Mouse (Mus musculus): Measurements from ENCODE around the gene Slc35f6. TPM values are rescaled to one million over a fixed set of nuclear protein-coding genes. Genes with fewer than 3 reads are reported as not detected.
A peak's percentile ranks its signal among the peaks of the same experiment; 100 is the strongest.

Slc35f6 gene
- total RNA-seq, 1 experiment from 2014 or later = 51.4 TPM

DNA sequence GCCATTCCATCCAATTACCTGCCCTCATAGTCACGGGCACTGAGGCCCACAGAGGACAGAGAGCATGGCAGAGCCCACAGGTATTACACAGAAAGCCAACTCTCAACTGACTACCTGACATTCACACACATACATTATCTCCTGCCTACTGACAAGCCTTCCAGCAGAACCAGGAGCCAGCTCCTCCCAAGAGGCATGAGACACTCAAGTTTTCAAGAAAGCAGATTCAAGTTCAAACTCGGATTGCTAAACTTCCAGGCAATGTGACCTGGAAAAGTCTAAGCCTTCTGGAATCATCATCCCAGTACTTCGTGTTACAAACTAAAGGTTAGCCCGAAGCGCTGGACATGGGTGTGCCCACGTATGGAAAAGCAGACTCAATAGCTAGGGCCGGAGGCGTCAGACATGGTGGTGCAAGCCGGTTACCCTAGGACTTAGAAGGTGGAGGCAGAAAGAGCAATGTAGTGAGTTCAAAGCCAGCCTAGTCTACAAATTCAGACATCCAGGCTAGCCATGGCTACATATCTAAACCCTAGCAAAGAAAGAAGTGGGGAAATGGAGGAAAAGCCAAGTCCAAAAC, 26.4 kb upstream of the Slc35f6 start:
- DNase-seq = no peak

DNA sequence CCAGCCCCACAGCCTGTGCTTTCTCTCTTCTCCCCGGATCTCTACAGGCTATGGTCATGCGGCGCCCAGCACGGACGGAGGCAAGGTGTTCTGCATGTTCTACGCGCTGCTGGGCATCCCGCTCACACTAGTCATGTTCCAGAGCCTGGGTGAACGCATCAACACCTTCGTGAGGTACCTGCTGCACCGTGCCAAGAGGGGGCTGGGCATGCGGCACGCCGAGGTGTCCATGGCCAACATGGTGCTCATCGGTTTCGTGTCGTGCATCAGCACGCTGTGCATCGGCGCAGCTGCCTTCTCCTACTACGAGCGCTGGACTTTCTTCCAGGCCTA, 25.9 kb upstream of the Slc35f6 start:
- no peak for DNase-seq

DNA sequence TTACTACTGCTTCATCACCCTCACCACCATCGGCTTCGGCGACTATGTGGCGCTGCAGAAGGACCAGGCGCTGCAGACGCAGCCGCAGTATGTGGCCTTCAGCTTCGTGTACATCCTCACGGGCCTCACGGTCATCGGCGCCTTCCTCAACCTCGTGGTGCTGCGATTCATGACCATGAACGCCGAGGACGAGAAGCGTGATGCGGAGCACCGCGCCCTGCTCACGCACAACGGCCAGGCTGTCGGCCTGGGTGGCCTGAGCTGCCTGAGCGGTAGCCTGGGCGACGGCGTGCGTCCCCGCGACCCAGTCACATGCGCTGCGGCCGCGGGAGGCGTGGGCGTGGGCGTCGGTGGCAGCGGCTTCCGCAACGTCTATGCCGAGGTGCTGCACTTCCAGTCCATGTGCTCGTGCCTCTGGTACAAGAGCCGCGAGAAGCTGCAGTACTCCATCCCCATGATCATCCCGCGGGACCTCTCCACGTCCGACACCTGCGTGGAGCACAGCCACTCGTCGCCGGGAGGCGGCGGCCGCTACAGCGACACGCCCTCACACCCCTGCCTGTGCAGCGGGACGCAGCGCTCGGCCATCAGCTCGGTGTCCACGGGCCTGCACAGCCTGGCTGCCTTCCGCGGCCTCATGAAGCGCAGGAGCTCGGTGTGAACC, 25.4 kb upstream of the Slc35f6 start:
- DNase-seq = no peak

DNA sequence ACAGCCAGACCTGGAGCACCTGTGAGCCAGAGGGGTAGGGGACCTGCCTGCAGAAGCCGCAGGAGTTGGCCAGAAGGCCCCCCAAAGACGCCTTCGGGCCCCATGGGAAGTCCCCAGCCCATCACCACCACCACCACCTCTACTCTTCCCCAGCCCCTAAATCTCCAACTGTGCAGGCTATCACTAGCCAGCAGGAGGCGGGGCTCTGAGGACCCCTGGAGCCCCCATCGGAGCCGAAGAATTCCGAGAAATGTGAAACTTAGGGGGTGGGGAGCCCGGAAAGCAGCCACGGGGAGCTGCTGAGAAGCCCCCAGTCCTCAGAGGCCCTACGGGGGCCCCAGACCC, 24.9 kb upstream of the Slc35f6 start:
- DNase-seq = no peak

DNA sequence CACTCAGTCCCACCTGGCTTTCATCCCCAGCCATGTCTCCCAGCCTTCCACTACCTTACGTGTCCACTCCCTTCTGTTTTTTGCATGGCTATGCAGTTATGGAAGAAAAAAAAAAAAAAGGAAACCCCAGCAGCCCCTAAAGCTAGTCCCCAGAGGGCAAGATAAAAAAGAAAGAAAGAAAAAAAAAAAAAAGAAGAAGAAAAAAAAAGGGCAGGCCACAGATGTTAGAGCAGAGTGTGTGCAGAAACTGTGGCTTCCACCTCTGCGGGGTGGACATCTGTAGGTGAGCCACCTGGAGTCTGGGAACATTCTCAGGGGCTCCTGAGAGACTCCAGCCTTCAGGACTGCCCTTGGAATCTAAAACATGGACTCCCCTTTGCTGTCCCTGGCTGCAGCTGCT, 24.4 kb upstream of the Slc35f6 start:
- DNase-seq = no peak

DNA sequence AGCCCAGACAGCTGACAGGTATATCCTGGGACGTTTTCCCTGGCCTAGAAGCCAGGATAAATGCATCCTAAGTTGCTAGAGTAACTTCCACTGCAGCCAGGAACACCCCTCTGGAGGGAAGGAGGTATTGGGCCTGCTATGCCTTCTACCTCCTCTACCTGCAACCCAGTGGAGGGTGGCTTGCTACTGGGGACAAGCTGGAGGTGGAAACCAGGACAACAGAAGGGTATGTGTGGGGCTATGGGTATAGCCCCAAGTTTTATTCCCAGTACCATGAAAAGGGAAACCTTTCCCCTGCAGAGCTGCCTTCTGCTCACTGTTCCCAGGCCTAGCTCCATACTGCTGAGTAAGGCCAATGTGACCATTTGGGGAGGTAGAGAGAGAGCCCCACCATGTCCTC, 23.4 kb upstream of the Slc35f6 start:
- DNase-seq = no peak

DNA sequence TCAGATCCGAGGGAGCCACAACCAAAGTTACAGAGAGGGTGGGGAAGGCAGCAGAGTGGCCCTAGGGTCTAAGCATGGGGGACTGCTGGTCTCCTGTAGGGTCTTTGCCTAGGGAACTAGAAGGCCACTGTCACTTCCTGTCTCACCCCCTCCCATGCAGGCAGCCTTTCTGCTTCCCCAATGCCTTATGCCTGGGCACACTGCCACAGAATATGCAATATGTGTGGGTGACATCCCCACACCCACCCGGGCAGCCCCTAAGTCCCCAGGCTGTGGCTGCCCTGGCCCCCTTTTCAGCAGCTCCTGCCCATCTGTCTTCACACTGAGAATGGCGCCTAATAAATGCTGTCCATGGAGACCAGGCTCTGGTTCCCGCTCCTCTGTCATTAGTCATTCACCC, 22.8 kb upstream of the Slc35f6 start:
- DNase-seq = no peak

DNA sequence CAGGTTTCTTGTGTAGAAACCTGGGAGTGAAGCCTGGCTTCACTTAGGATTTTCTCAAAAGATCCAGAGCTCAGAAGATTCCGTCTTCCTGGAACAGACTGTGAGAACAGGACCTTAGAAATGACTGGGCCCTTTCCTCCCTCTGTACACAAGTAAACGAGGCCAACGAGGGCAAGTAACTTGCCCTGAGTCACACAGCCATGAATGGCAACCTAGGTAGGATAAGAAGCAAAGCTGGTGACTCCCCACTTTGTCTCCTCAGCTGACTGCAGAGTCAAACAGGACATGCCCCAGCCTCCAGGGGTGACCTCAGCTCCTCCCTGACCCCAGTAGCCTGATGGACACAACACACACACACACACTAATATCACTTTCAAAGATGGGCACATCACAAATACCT, 22.4 kb upstream of the Slc35f6 start:
- no peak for DNase-seq

DNA sequence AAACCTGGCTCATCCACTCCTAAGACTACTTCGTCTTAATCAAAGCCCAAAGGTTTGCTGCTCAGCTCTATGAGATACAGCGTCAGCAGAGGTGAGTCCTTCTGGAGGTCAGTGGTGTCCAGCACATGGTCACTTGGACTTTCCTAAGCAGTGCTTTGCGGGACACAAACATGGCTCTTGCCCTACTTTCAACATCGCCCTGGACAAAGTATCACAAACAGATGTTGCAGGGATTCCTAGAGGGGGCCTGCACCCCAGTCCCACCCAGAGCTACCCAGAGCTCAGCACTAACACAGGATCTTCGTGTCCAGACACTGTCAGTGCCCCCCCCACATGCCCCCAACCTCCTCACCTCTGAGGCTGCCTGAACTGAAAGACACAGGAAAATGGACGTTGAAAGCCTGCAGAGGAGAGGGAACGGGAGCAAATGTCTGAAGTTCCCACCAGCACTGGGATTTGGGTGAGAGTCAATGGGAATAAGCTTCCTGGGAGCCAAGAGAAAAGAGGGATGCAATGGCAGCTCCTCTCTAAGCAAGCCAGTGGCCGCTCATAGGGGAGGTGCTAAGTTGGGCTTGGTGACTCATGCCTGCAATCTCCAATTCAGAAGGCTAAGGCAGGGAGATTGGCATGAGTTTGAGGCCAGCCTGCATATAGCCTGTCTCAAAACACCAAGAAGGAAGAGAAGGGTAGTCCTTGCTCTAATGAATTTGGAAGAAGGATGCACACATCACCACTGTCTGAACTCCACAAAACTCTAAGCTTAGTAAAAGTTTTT, 21.2 kb upstream of the Slc35f6 start:
- no peak for DNase-seq

DNA sequence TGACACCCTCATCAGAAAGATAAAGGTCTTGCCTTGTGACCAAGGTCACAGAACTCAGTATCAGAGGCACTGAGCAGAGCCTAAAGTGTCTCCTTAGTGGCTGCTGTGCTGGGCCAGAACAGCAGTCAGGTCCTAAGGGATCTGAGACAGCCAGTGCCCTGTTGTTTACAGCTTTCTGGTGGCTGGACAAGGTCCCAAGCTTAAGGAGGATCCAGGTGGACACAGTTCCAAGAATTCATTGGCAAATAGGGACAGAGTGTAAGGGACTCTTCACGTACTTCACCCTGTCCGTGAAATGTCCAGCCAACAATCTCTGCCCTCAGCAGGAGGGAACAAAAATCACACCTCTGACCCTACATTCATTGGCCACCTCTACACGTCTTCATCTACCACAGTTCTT, 19.2 kb upstream of the Slc35f6 start:
- no peak for DNase-seq

DNA sequence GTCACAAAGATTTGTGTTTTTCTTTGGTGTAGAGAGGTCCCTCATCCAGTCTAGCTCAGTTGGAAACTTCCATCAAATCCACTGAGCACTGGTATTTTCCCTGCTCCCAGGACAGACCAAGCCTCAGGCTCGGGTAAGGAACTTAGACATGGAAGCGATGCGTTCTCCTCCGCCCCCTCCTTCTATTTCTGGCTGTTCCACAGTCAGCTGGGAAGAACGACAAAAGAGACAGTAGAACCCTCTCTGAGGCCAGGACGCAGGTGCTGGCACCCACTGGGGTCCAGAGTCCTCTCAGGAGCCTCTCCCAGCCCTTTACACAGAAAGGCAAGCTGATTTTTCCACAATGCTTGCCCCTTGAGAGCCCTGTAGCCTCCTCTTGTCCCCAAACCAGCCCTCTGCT, 17.3 kb upstream of the Slc35f6 start:
- DNase-seq = no peak

DNA sequence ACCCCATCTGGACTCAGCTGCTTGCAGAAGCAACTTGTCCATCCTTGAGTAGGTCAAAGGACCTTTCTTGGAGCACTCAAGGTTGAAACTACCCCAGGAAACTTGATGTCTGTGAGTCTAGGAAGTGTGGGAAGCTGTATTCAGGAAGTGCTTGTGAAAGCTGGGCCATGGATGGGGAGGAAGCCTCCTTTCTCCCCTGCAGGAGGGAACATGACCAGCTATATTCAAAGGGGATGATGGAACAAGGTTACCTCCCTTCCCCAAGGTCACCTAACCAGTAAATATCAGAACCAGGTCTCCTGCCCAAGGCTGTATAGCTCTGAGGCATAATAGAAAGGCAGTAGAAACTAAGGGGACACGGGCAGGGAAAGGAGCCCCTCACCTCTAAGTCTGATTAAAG, 15.6 kb upstream of the Slc35f6 start:
- no peak for DNase-seq

DNA sequence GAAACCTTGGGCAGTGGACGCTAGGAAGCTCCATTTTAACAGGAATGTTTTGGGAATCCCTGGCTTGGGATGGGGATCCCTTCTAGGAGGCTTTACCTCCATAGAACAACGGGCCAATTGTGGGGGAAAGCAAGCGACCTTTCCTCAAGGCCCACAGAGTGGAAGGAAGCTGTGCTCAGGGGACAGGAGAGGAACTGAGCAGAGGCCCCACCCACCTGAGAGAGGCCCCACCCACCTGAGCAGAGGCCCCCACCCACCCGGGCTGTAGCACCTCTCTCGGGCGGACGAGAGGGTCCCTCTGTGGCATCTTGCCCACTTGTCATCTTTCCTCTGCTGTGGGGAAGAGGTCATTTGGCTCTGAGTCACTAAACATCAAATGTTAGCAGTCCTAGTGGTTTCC, 10.7 kb upstream of the Slc35f6 start:
- no peak for DNase-seq

DNA sequence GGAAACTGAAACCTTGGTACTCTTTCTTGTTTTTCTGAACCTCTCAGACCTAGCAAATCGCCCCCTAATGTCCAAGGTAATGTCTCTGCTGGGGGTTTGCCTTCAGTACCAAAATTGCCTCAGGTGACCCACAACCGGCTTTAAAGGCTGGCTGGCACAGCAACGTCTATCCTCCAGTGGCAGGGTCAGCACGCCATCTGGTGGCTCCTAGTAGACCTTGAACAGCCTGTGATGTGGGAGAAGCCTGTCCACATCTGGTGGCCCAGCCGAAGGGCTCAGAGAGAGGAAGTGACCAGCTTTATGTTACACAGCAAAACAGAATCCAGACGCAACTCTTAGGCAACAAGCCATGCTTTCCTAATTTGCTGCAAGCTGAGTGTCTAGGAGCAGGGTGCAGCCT, 9.7 kb upstream of the Slc35f6 start:
- peak; percentile 81 for DNase-seq

DNA sequence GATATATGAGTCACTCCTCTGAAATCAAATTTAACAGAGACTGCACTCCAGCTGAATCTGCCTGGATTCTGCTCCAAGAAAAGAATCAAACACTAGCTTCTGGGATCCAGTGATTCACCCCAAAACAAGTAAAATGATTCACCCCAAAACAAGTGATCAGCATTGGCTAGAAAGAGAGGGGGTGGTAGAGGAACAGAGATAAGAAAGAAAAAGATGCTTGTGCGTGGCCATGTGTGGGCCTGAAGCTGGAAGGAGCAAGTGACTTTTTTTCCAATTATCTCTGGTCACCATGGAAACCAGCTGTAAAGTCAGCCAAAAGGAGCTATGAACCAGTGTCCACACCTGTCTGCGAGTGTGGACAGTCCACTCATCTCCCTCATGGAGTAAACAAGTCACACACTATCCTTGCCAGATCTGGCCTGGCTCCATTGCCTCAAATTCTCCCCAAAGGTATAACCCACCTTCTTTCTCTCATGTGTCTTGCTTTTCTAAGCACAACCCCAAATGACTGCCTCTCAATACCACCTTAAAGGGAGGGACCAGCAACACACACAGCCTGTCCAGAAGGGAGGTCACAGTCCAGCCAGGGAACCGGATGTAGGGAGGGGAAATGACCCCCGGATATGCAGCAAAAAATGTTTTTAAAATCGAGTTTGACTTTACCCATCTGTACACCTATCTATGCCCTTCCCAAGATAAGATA, 4.1 kb upstream of the Slc35f6 start:
- DNase-seq = no peak

DNA sequence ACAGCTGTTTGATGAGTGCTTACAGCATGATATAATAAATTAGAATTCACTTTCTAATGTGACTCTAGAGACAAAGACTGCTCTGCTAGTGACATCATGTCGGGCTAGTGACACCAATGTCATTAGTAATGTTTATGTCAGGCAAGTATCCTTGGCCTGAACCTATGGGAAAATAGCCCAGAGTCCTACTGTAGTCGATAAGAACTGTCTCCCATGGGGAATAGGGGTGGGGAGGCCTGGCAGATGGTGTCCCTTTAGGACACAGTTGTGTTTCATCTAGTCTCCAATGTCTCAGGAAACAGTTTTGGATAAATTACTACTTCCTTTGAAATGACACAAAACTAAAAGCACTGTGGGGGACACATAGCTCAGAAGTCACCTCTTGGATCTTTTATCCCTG, 1.7 kb upstream of the Slc35f6 start:
- no peak for DNase-seq

DNA sequence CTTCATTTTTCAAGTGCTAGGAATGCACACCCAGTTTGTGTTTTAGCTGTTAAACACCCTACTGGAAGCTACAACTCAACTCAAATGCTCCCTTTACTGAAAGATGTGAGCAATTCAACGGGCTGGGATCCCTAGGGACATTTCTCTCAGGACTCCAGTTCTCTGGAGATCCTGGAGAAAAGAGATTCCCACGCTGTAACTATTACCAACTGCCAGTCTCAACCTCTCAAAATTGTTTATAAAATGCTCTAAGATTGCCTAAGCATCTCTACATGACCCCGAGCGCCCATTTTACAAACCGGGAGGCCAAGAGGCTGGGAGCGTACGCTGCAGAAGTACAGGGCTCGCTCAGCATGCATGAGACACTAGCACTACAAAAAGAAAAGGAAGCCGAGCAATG, 337 bp upstream of the Slc35f6 start:
- no peak for DNase-seq

DNA sequence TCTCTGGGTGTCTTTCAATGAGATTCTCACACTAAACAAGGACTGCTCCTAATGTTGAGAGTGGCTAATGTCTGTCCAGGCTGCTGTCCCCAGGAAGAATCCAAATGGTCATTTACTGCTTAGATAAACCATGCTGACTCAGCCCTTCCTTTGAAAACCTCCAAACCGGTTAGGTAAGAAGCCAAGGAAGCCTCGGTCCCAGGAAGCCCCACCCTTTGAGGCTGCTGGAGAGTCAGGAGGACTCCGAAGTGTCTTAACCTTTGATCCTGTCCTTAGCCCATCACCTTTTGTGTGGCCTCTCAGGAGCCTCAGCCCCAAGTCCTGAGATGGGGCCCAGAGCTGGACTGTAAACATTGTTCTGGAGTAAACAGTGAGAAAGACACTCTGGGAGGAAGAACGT, 1.8 kb downstream of the Slc35f6 start:
- DNase-seq = no peak

DNA sequence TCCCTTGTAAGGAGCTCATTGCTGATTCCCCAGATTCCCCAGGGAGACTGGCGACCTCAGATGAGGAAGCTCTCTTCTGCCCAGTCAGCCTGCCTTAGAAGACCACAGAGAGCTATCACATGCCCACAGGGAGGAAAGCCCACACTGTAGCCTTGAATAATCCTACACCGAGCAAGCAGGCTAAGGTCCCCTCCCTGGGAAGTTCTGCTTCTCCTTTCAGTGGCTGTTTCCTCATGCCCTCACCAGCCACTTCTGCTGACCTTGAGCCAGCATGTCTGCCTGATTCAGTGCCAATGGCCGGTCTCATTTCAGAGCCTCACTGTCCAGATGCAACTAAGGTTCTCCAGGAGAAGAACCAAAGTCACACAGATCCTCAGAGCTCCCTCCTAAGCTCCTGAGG, 3.0 kb downstream of the Slc35f6 start:
- peak; percentile 43 for DNase-seq

DNA sequence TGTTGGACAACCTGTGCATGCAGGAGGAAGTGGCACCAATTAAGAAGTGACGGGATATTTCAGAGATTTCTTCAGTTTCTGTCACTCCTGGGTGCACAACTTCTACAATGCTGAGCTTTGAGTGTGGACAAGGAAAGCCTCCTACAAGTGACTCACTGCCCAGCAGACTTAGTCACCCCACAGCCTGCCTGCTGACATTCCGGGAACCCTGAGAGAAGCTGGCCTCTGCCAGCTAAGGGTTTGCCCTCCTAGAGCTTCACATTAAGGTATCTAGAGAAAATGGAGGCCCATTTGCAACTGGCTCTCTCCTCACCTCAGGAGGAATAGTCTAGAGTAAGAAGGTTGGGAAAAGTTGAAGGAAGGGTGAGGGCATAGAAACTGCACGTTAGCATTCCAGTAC, 3.8 kb downstream of the Slc35f6 start:
- DNase-seq = no peak

DNA sequence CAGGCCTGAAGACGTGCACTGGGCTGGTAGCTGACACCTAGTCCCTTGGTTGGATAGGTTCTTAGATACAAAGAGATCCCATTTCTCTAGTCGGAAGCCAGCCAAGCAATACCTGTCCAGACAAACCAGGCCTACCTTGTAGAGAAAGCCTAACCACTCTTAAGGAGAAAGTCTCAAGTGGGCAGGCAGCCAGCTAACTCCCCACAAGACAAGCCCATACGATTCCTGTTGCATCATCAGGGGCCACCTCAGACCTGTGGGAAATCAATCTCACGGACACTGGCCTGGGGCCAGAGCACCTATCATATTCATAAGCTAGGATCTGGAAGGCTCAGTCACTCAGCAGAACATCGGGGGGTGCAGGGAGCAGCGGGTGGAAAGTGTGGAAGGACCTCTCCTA, 5.5 kb downstream of the Slc35f6 start:
- no peak for DNase-seq

DNA sequence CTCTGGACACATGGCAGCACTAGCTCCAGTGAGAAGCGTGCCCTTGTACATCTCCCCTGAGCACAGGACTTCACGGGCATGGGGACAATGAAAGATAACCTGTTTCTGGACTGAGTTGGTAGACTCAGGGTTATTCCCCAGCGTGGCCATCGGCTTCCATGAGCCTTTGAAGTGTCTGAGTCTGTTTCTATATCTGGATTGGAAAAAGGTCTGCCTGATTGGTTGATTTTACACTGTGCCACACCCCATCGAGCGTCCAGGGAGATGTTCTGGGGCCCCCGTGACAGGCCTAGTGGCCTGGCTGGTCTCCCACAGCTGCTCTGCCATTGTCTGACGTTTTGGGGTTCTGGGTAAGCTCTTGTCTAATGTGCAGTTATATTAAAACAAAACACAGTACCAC, 7.3 kb downstream of the Slc35f6 start:
- DNase-seq = no peak

DNA sequence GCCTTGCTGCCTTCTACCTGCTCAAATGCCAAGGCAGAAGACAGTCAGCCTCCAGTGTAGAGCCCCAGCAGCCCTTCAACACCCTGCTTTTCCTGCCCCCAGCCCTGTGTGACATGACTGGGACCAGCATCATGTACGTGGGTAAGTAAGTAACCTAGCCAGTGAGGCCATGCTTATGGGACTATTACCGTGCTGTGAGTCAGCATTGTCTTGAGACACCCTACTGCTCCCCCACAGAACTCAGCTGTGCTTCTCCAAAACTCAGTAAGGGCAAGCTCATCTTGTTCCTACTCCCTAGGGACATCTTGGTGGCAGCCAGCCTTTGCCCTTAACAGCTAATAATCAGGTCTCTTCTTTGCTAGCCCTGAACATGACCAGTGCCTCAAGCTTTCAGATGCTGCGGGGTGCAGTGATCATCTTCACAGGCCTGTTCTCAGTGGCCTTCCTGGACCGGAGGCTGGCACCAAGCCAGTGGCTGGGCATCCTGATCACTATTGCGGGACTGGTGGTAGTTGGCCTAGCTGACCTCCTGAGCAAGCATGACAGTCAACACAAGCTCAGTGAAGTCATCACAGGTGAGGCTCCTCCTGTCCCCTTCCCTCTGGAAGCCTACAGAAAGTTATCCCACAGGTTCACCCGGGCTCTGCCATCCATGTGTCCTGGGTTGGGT, 7.9 kb downstream of the Slc35f6 start:
- no peak for DNase-seq

Measured in adrenal gland, postnatal 25 days (tissue).